Mouse (Mus musculus) 3134 (cell line): ENCODE results near the gene Trim41.
A peak's percentile ranks its signal among the peaks of the same experiment; 100 is the strongest.
"Not testable (repeated sequence)": the region's sequence is repeated elsewhere in the genome, so short reads cannot be mapped to it uniquely, and the experiment has no call there.

Experiments used
- DNase-seq: peaks from one replicate; pipeline ENCODE4 v3.0.0-alpha.2; 2011; ENCODE audit warnings: low spot score; ENCODE audit not compliant: insufficient read length; ENCODE audit errors: extremely low read depth

The Trim41 gene

GRCm38 (mm10) chr11:48838181-48838797 is 21.1 kb upstream of the Trim41 start:
- no peak for DNase-seq

- peak; percentile 91 for DNase-seq
Observed at GRCm38 (mm10) chr11:48837310-48838180, 20.4 kb upstream of the Trim41 start.

GRCm38 (mm10) chr11:48836990-48837309 is 19.8 kb upstream of the Trim41 start:
- DNase-seq = no peak

- DNase-seq = no peak
Observed at GRCm38 (mm10) chr11:48835923-48836322, 18.8 kb upstream of the Trim41 start.

- peak; percentile 81 for DNase-seq
Observed at GRCm38 (mm10) chr11:48833731-48834639, 16.8 kb upstream of the Trim41 start.

- no peak for DNase-seq
Observed at GRCm38 (mm10) chr11:48833078-48833730, 16.1 kb upstream of the Trim41 start.

GRCm38 (mm10) chr11:48831273-48831672 is 14.1 kb upstream of the Trim41 start:
- DNase-seq = no peak

- no peak for DNase-seq
Observed at GRCm38 (mm10) chr11:48830279-48830678, 13.1 kb upstream of the Trim41 start.

GRCm38 (mm10) chr11:48827926-48828325 is 10.8 kb upstream of the Trim41 start:
- no peak for DNase-seq

GRCm38 (mm10) chr11:48826752-48827096 is 9.6 kb upstream of the Trim41 start:
- DNase-seq = peak; percentile 74

GRCm38 (mm10) chr11:48825979-48826751 is 9.0 kb upstream of the Trim41 start, which contains the start of the genes Trim7 and Gm12184:
Trim7 (plus strand) TSS chr11:48826140.
Gm12184 (minus strand) TSS chr11:48826655.
- DNase-seq = not testable (repeated sequence)

- no peak for DNase-seq
Observed at GRCm38 (mm10) chr11:48824311-48824830, 7.2 kb upstream of the Trim41 start.

- peak; percentile 67 for DNase-seq
Observed at GRCm38 (mm10) chr11:48823536-48823972, 6.4 kb upstream of the Trim41 start.

GRCm38 (mm10) chr11:48822768-48823512 is 5.8 kb upstream of the Trim41 start:
- DNase-seq = no peak

- DNase-seq = not testable (repeated sequence)
Observed at GRCm38 (mm10) chr11:48821299-48821698, 4.1 kb upstream of the Trim41 start.

GRCm38 (mm10) chr11:48820308-48820674 is 3.1 kb upstream of the Trim41 start:
- DNase-seq = no peak

GRCm38 (mm10) chr11:48819614-48820307 is 2.6 kb upstream of the Trim41 start:
- peak; percentile 79 for DNase-seq

GRCm38 (mm10) chr11:48818346-48818745 is 1.2 kb upstream of the Trim41 start:
- DNase-seq = peak; percentile 90
